ENCODE assay signal across 28 mouse cellular contexts in the genomic region with DNA sequence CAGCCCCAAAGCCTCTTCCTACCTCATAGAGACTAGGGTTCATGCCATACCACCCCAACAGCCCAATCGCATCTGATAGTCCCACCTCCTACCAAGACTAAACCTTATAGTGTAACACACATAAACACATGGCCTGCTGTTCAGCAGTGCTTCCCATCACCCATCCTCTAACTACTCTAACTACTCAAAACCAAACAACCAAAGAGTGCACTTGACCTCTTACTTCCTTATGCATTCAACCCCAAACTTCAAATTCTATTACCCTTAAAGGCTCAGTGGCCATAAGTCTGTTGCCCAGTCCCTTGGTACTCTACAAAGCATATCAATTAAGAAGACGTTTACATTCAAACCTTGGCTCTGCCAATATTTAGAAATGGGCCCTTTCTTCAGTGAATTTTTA. TPM values are rescaled to one million over a fixed set of nuclear protein-coding genes. Genes with fewer than 3 reads are reported as not detected.
DNase-seq lines count a peak whose midpoint lies in the region; ATAC-seq and TF ChIP-seq lines count a peak whose summit lies in the region.
"Had no signal": no experiment of that assay in that cellular context is flagged by ENCODE, and none has a peak within 500 bp of the region (broad histone marks: within the 10 kb centered on the region; RNA-seq: fewer than 3 reads in every experiment).

No protein-coding gene starts in this region.

- H3K27ac ChIP-seq in heart, embryonic 11.5 days (ENCODE audit: low read depth, low read length), result no peak overlapping the region
- no peak overlapping the region for H3K27ac ChIP-seq in lung, embryonic 16.5 days (ENCODE audit: low read length)
- H3K27ac ChIP-seq in testis, adult 2 months (ENCODE audit: control insufficient read depth, insufficient read depth, low read depth, low read length), result no peak overlapping the region
- H3K27ac ChIP-seq: embryonic facial prominence, embryonic 13.5 days; forebrain, embryonic 10.5 days; heart, adult 2 months; heart, embryonic 13.5 days; hindbrain, embryonic 14.5 days; kidney, embryonic 15.5 days; limb, embryonic 13.5 days; macrophage; midbrain, embryonic 10.5 days; neural tube, embryonic 12.5 days had no signal

- DNase-seq in heart, adult 11 months, result peak; percentile 73
- DNase-seq in lung, postnatal 10 days, result no peak
- no peak for DNase-seq in testis, postnatal 10 days (ENCODE audit: low spot score)
- DNase-seq in layer of hippocampus, adult 18-20 months (ENCODE audit: low spot score in 2 of 2), result no peak
- DNase-seq in spleen, adult 18-20 months, result no peak
- DNase-seq: adrenal gland, postnatal 25 days; cerebellum, adult 18-20 months; cerebellum, postnatal 10 days; gastrocnemius, adult 2 months; gastrocnemius, postnatal 36 days; heart, adult 2 months; kidney, adult 11 months; kidney, postnatal 25 days; right cerebral cortex, adult 18-20 months had no signal

- no peak overlapping the region for H3K4me3 ChIP-seq in heart, embryonic 11.5 days (ENCODE audit: low read depth, low read length)
- H3K4me3 ChIP-seq in lung, embryonic 16.5 days (ENCODE audit: low read length), result no peak overlapping the region
- peak overlapping the region; percentile 74 for H3K4me3 ChIP-seq in testis, adult 2 months (ENCODE audit: control insufficient read depth, low read depth, low read length)
- H3K4me3 ChIP-seq: embryonic facial prominence, embryonic 13.5 days; forebrain, embryonic 10.5 days; gastrocnemius, adult 2 months; heart, adult 2 months; heart, embryonic 13.5 days; kidney, embryonic 15.5 days; limb, embryonic 13.5 days; midbrain, embryonic 10.5 days; myocyte; neural tube, embryonic 12.5 days had no signal

- no peak overlapping the region for H3K4me2 ChIP-seq in heart, embryonic 11.5 days
- peak overlapping the region; percentile 11; the same call in 1 of the 2 replicates for H3K4me2 ChIP-seq in lung, embryonic 16.5 days (ENCODE audit: low read depth, low read length)
- H3K4me2 ChIP-seq: embryonic facial prominence, embryonic 13.5 days; hindbrain, embryonic 14.5 days; kidney, embryonic 15.5 days; neural tube, embryonic 12.5 days had no signal

- peaks cover 41% of the 10 kb centered on the region for H3K4me1 ChIP-seq in heart, embryonic 11.5 days (ENCODE audit: control insufficient read depth, insufficient read depth, low read length)
- peaks cover 45% of the 10 kb centered on the region for H3K4me1 ChIP-seq in lung, embryonic 16.5 days (replicated peaks; ENCODE audit: control insufficient read depth, insufficient read depth, low read length)
- peaks cover 5% of the 10 kb centered on the region for H3K4me1 ChIP-seq in testis, adult 2 months (ENCODE audit: control insufficient read depth, insufficient read depth, low read length)

- no peaks in the 10 kb centered on the region for H3K36me3 ChIP-seq in heart, embryonic 11.5 days (ENCODE audit: control insufficient read depth, insufficient read depth, low read length)
- H3K36me3 ChIP-seq in lung, embryonic 16.5 days (ENCODE audit: control insufficient read depth, insufficient read depth, low read length), result no peaks in the 10 kb centered on the region
- no peaks in the 10 kb centered on the region for H3K36me3 ChIP-seq in testis, adult 2 months (ENCODE audit: control insufficient read depth, insufficient read depth, low read length)
- H3K36me3 ChIP-seq: embryonic facial prominence, embryonic 13.5 days; kidney, embryonic 15.5 days; limb, embryonic 13.5 days; neural tube, embryonic 12.5 days had no signal

- TF ChIP-seq POLR2A in testis, adult 2 months (IDR thresholded peaks at IDR 0.05; ENCODE audit: control insufficient read depth, low read depth, low read length), result no peak

- no peaks in the 10 kb centered on the region for H3K9me3 ChIP-seq in heart, embryonic 11.5 days (replicated peaks; ENCODE audit: control insufficient read depth, low read length)
- no peaks in the 10 kb centered on the region for H3K9me3 ChIP-seq in lung, embryonic 16.5 days (ENCODE audit: control insufficient read depth, low read length)
- H3K9me3 ChIP-seq: embryonic facial prominence, embryonic 13.5 days; forebrain, embryonic 10.5 days; heart, embryonic 13.5 days; kidney, embryonic 15.5 days; limb, embryonic 13.5 days; midbrain, embryonic 10.5 days; neural tube, embryonic 12.5 days had no signal

- ATAC-seq in heart, embryonic 11.5 days (replicated peaks; ENCODE audit: insufficient number of reproducible peaks, low FRiP score, low TSS enrichment), result no peak
- ATAC-seq in lung, embryonic 16.5 days (ENCODE audit: low read depth), result no peak
- ATAC-seq: forebrain, embryonic 16.5 days had no signal

- WGBS in heart, embryonic 11.5 days (ENCODE audit: insufficient replicate concordance), result 66% methylated on average over 2 of the region's 2 CpGs
- WGBS in lung, embryonic 16.5 days, result 46% methylated on average over 2 of the region's 2 CpGs

- TF ChIP-seq CTCF in testis, adult 2 months (IDR thresholded peaks at IDR 0.05; ENCODE audit: control insufficient read depth, insufficient read depth, insufficient replicate concordance, low read depth, low read length), result no peak

- H3K27me3 ChIP-seq in heart, embryonic 11.5 days (ENCODE audit: control insufficient read depth, insufficient read depth, low read length), result no peaks in the 10 kb centered on the region
- no peaks in the 10 kb centered on the region for H3K27me3 ChIP-seq in lung, embryonic 16.5 days (ENCODE audit: control insufficient read depth, insufficient read depth, low read depth, low read length)
- H3K27me3 ChIP-seq in testis, adult 2 months (ENCODE audit: control insufficient read depth, insufficient read depth, low read length), result no peaks in the 10 kb centered on the region
- H3K27me3 ChIP-seq: embryonic facial prominence, embryonic 13.5 days; heart, embryonic 13.5 days; kidney, embryonic 15.5 days; limb, embryonic 13.5 days; neural tube, embryonic 12.5 days had no signal

- H3K9ac ChIP-seq in heart, embryonic 11.5 days (ENCODE audit: low read depth, low read length), result no peak overlapping the region
- H3K9ac ChIP-seq in lung, embryonic 16.5 days (ENCODE audit: low read length), result no peak overlapping the region
- H3K9ac ChIP-seq: embryonic facial prominence, embryonic 13.5 days; heart, embryonic 13.5 days; hindbrain, embryonic 14.5 days; kidney, embryonic 15.5 days; limb, embryonic 13.5 days; neural tube, embryonic 12.5 days had no signal

RNA-seq across cellular contexts. Expression of gene Scaf4, which starts 3.8 kb away (rescaled TPM):
- polyA plus RNA-seq in heart, embryonic 11.5 days (2014; fragmentation: Nextera tagmentation; extraction: Ambion mirVana), result 20.1 and 22.0 TPM in 2 replicates
- 22.4 and 22.5 TPM in 2 replicates for polyA plus RNA-seq in lung, embryonic 16.5 days (2015; fragmentation: Nextera tagmentation; extraction: Ambion mirVana)
- polyA plus RNA-seq in testis, adult 2 months (2012; rRNA removed), result 67.0 and 71.2 TPM in 2 replicates
- 10 to 100 TPM; 43.7 to 46.8 TPM for total RNA-seq in layer of hippocampus, adult 18-20 months (2021)

RNA-seq across cellular contexts. Expression of gene Sod1, which starts 60.0 kb away (rescaled TPM):
- polyA plus RNA-seq in heart, embryonic 11.5 days (2014; fragmentation: Nextera tagmentation; extraction: Ambion mirVana), result 1,124 and 1,155 TPM in 2 replicates
- polyA plus RNA-seq in lung, embryonic 16.5 days (2015; fragmentation: Nextera tagmentation; extraction: Ambion mirVana), result 1,312 and 1,369 TPM in 2 replicates
- polyA plus RNA-seq in testis, adult 2 months (2012; rRNA removed), result 407 and 434 TPM in 2 replicates
- 100 to 1,000 TPM; 412 to 430 TPM for total RNA-seq in layer of hippocampus, adult 18-20 months (2021)
